Mouse (Mus musculus) thymus, adult 2 months (tissue): ENCODE results near the gene Ccdc87. TPM values are rescaled to one million over a fixed set of nuclear protein-coding genes. Genes with fewer than 3 reads are reported as not detected.

Experiments
- DNase-seq: peaks from one replicate; pipeline ENCODE4 v3.0.0; 2021
- H3K27ac ChIP-seq: fragments of 200-500 bp; 2 replicates; pipeline ENCODE4 v1.5.1; 2012; ENCODE audit warnings: low read length, control low read depth; ENCODE audit not compliant: control insufficient read depth, insufficient read depth
- H3K27me3 ChIP-seq: fragments of 200-500 bp; 2 replicates; pipeline ENCODE4 v1.6.1; 2012; ENCODE audit warnings: mild to moderate bottlenecking, low read length, moderate library complexity, mixed read lengths; ENCODE audit not compliant: control insufficient read depth, insufficient read depth
- H3K36me3 ChIP-seq: fragments of 200-500 bp; 2 replicates; pipeline ENCODE4 v1.6.1; 2012; ENCODE audit warnings: mild to moderate bottlenecking, low read length, moderate library complexity; ENCODE audit not compliant: control insufficient read depth, insufficient read depth
- H3K4me1 ChIP-seq: fragments of 200-500 bp; replicated peaks from 2 replicates; pipeline ENCODE4 v1.6.1; 2012; ENCODE audit warnings: low read length; ENCODE audit not compliant: control insufficient read depth, insufficient read depth
- H3K4me3 ChIP-seq: fragments of 200-500 bp; 2 replicates; pipeline ENCODE4 v1.5.1; 2012; ENCODE audit warnings: mild to moderate bottlenecking, low read length, control low read depth, moderate library complexity; ENCODE audit not compliant: control insufficient read depth, insufficient read depth
- CTCF ChIP-seq: fragments of 200-500 bp; IDR thresholded peaks from 2 replicates; pipeline ENCODE4 v1.5.1; 2012; ENCODE audit warnings: mild to moderate bottlenecking, control low read depth, low read length, moderate library complexity, borderline replicate concordance; ENCODE audit not compliant: control insufficient read depth, poor library complexity, insufficient read depth; ENCODE audit errors: extremely low read depth
- POLR2A ChIP-seq: fragments of 200-500 bp; IDR thresholded peaks from 2 replicates; pipeline ENCODE4 v1.6.1; 2012; ENCODE audit warnings: mild to moderate bottlenecking, low read length, control low read depth, moderate library complexity; ENCODE audit not compliant: control insufficient read depth, poor library complexity, insufficient read depth; ENCODE audit errors: extremely low read depth
- WGBS: fragments of 180-500 bp; shearing (Covaris S2); methylation state at CpG from one replicate; pipeline ENCODE4 v1.1.7; 2018; 5-methylcytosine and 5-hydroxymethylcytosine counted together
- polyA plus RNA-seq: library from polyadenylated mRNA; depleted of rRNA; stranded (reverse); fragments of >200 nt; gene quantifications from 2 replicates; pipeline ENCODE4 v1.2.3, GENCODE M21; 2012; rRNA removed

Gene Ccdc87
- 0.19 and 0.24 TPM in 2 replicates for polyA plus RNA-seq

DNA sequence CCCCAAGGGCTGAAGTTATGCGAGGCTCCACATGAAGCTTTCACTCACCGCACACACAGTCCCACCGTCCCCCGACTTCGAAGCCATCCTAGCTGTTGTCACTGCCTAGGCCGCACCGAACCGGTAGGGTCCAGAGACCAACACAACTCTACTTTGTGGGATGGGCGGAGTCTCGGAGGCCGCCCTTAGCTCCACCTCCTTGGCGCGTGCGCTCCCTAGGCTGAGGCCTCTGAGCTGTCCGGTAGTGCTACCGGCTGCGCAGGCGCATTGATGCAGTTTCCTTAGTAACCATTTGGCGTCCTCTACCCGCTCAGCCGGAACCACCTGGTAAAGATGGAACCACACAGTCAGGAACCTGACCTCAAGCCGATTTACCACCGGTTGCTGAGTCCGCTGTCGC, at the start of gene Ccdc87, which contains the start of gene Ccs:
TSS of gene Ccdc87 (plus strand) at position 218 of the 400 bp plus-strand sequence.
TSS of gene Ccs (minus strand) at position 184 of the 400 bp plus-strand sequence.
- Histone ChIP-seq H3K27ac (no peak within 1 kb of the TSS), H3K36me3 (no peaks in the 10 kb centered on the region), H3K27me3 (no peaks in the 10 kb centered on the region; the same call in 1 of the 2 replicates), H3K4me1 (peaks cover 15% of the 10 kb centered on the region), H3K4me3 (peak within 1 kb of the TSS; percentile 75)
- 1% methylated on average over 25 of the region's 25 CpGs for WGBS
- peak; percentile 46; the same call in 1 of the 2 replicates for TF ChIP-seq POLR2A
- 0 out of 2 replicates have a peak, but pooled peaks have one; percentile 35 for TF ChIP-seq CTCF
- DNase-seq, result peak; percentile 93

DNA sequence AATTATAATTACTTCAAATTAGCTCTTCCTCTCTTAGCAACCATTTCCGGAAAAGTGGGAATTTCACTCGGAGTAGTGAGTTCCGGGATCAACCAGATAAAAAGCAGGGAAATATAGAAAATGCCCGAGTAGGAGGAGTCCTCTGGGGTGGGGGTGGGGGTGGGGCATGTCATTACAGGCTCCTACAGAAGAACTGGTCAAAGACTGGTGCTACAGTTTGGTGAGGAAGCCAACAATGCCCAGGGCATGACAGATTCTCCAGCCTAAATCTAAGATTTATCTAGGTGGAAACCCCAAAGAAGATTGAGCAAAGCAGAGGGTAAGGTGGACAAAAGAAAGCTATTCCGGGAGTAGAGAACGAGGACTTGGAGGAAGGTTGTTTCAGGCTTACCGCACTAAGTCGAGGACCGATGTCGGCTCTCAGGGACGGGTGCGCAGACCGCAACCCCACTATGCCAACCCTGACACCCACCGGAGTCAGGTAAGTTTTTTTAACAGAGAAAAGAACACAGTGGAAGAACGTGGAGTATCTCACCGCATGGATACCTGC, 45.8 kb upstream of the Ccdc87 start:
- DNase-seq, result no peak
- H3K27ac ChIP-seq, result peak overlapping the region; percentile 38; the same call in 1 of the 2 replicates
- peak overlapping the region; percentile 78 for H3K4me3 ChIP-seq
- under 1% methylated on average over 16 of the region's 16 CpGs for WGBS
- peaks cover 5% of the 10 kb centered on the region; the same call in 1 of the 2 replicates for H3K4me1 ChIP-seq
- no peaks in the 10 kb centered on the region for H3K27me3 ChIP-seq
- TF ChIP-seq CTCF (no peak), POLR2A (no peak)
- H3K36me3 ChIP-seq, result peaks cover 25% of the 10 kb centered on the region

DNA sequence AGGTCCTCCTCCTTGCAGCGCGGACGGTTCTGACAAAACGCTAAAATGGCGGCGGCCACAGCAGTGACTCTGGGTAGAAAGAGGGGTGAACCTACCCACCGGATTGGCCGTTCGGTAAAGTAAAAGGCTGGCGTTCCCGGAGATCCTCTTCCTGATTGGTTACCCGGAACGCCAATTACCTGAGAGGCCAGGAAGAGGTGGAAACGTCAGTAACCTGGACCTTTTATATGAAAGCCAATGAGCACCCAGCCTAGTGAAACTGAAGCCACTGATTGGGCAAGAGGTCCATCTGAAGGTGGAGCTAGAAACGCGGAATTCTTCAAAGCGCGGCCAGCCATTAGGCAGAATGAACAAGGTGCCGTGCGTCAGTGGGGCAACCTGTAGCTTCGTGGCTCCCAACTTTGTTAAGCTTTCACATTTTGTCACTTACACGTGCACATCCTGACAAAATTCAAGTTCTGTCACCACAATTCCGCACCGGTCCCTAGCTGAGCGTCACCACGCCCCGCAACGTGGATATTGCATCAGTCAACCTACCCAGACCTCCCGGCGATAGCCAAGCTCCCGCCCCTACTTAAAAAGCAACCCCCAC, 45.2 kb upstream of the Ccdc87 start, which contains the start of gene Rbm4:
TSS of gene Rbm4 (minus strand) at position 71 of the 592 bp plus-strand sequence.
- Histone ChIP-seq H3K27me3 (no peaks in the 10 kb centered on the region), H3K27ac (peak within 1 kb of the TSS; percentile 38; the same call in 1 of the 2 replicates), H3K4me3 (peak within 1 kb of the TSS; percentile 78), H3K4me1 (peaks cover 5% of the 10 kb centered on the region; the same call in 1 of the 2 replicates), H3K36me3 (peaks cover 27% of the 10 kb centered on the region)
- TF ChIP-seq POLR2A, result peak; percentile 64; the same call in 1 of the 2 replicates
- no peak for TF ChIP-seq CTCF
- under 1% methylated on average over 31 of the region's 31 CpGs for WGBS
- peak; percentile 98 for DNase-seq

DNA sequence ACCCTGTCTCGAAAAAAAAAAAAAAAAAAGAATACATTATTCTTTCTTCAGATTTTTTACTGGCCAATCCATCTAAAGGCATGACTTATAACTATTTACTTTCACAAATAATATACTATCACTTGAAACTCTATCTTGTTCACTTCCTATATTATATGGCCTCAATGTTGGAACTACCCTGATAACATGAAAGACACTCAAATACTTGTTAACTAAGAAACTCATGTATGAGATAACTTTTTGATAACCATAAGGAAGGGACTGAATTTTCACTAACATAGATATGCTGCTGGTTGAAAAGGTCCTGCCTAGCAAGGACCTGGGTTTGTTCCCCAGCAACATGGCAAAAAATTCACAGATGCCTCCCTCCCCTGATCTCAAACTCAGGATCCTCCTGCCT, 43.2 kb upstream of the Ccdc87 start:
- DNase-seq, result no peak
- Histone ChIP-seq H3K4me1 (0 out of 2 replicates have a peak, but pooled peaks cover 5% of the 10 kb centered on the region), H3K36me3 (peaks cover 32% of the 10 kb centered on the region), H3K27me3 (no peaks in the 10 kb centered on the region), H3K27ac (no peak overlapping the region), H3K4me3 (no peak overlapping the region)
- WGBS, result 72% methylated on average over 1 of the region's 1 CpGs
- TF ChIP-seq POLR2A (no peak), CTCF (no peak)

DNA sequence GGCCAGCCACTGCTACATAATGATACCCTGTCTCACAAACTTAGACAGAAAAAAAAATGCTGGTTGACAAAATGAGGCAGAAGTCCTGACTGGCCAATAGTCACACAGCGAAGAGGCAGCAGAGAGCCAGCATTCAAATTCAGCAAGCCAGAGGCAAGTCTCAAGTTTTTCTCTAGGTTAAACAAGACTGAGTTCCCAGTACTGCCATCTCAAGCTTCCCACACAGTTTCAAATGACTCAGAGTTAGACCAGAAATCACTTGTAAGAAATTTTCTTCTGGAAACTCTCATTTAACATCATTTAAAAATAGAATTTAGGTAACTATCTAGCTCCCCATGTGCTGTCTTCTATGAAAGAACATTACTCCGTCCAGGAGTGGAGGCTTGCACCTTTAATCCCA, 41.3 kb upstream of the Ccdc87 start:
- no peak for DNase-seq
- Histone ChIP-seq H3K27me3 (no peaks in the 10 kb centered on the region), H3K27ac (no peak overlapping the region), H3K4me3 (no peak overlapping the region), H3K36me3 (peaks cover 39% of the 10 kb centered on the region), H3K4me1 (no peaks in the 10 kb centered on the region)
- WGBS, result 93% methylated on average over 2 of the region's 2 CpGs
- TF ChIP-seq CTCF, result no peak
- no peak for TF ChIP-seq POLR2A

DNA sequence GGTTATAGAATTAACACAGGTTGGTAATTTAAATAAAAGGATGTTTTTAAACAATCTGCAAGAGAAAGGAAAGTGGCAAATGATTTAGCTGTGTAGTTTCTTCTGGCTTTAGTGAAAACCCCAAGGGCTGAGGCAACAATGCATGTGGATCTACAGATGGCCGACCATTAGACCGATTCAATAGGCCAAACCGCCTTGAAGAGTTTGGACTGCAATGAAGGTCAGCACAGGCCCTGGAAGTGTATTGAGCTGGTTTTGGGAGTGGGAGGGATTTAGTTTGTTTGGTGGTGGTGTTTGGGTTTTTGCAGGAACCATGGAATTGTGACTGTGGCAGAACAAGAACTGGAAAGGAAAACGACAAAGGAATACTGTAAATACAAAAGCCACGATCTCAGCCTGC, 40.1 kb upstream of the Ccdc87 start:
- WGBS, result 98% methylated on average over 5 of the region's 5 CpGs
- peaks cover 48% of the 10 kb centered on the region for H3K36me3 ChIP-seq
- no peak overlapping the region for H3K4me3 ChIP-seq
- H3K27ac ChIP-seq, result no peak overlapping the region
- TF ChIP-seq CTCF, result no peak
- TF ChIP-seq POLR2A, result no peak
- no peak for DNase-seq
- H3K4me1 ChIP-seq, result no peaks in the 10 kb centered on the region
- H3K27me3 ChIP-seq, result no peaks in the 10 kb centered on the region

DNA sequence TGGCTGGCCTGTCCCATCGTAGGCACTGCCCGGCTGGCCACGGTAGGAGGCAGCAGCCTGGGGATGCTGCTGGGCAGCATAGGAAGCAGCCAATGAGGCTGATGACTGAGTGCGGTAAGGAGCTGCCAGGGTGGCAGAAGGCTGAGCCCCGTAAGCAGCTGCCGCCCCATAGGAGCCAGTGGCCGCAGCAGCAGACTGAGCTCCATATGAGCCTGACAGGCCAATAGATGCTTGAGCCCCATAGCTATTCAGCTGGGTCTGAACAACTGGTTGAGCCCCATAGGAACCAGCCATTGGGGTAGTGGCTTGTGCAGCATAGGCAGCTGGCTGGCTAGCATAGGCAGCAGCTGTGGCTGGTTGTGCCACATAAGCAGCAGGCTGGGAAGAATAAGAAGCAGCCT, 36.5 kb upstream of the Ccdc87 start:
- over 99% methylated on average over 7 of the region's 7 CpGs for WGBS
- no peaks in the 10 kb centered on the region for H3K27me3 ChIP-seq
- DNase-seq, result no peak
- H3K4me1 ChIP-seq, result no peaks in the 10 kb centered on the region
- H3K36me3 ChIP-seq, result peaks cover 48% of the 10 kb centered on the region
- TF ChIP-seq CTCF, result no peak
- TF ChIP-seq POLR2A, result no peak
- no peak overlapping the region for H3K4me3 ChIP-seq
- H3K27ac ChIP-seq, result no peak overlapping the region
